Mouse (Mus musculus) CH12.LX (cell line): ENCODE results near the gene Kcnip3. TPM values are rescaled to one million over a fixed set of nuclear protein-coding genes. Genes with fewer than 3 reads are reported as not detected.

ENCODE experiments used
- DNase-seq: peaks from one replicate; pipeline ENCODE4 v3.0.0-alpha.2; 2013; ENCODE audit errors: extremely low read depth
- H3K27ac ChIP-seq: 2 replicates; pipeline ENCODE4 v1.5.1; 2012; ENCODE audit warnings: low read depth, mild to moderate bottlenecking, control low read depth, moderate library complexity; ENCODE audit not compliant: insufficient read depth
- H3K27me3 ChIP-seq: replicated peaks from 2 replicates; pipeline ENCODE3; 2012; ENCODE audit warnings: inconsistent platforms
- H3K36me3 ChIP-seq, 2 experiments: replicated peaks in 1 of 2; 2 replicates each; pipeline versions ENCODE3 to v1.6.1; 2012; ENCODE audit warnings: inconsistent platforms in 1 of 2, low read length in 1 of 2, mild to moderate bottlenecking in 1 of 2, mixed read lengths in 1 of 2, moderate library complexity in 1 of 2; ENCODE audit not compliant: control insufficient read depth in 1 of 2, insufficient read depth in 1 of 2
- H3K4me1 ChIP-seq, 2 experiments: 2 replicates each; pipeline ENCODE4 v1.6.1; 2012; ENCODE audit warnings: inconsistent platforms in 1 of 2, moderate library complexity in 1 of 2; ENCODE audit not compliant: insufficient read depth in 2 of 2, control insufficient read depth in 1 of 2
- H3K4me2 ChIP-seq: 2 replicates; pipeline ENCODE4 v1.6.1; 2012; ENCODE audit warnings: low read depth, mild to moderate bottlenecking, control low read depth; ENCODE audit not compliant: poor library complexity, insufficient read depth, severe bottlenecking
- H3K4me3 ChIP-seq, 3 experiments: fragments of 150-350 bp in 1 of 3; sonication (generic) in 1 of 3; replicated peaks in 1 of 3; 2 replicates each; pipeline versions ENCODE3 to v1.5.1; 2011 to 2012; ENCODE audit warnings: low read depth in 2 of 3, low read length in 2 of 3, mild to moderate bottlenecking in 2 of 3, moderate library complexity in 2 of 3, control low read depth in 1 of 3, improper control_type of control experiment in 1 of 3, inconsistent platforms in 1 of 3, mixed read lengths in 1 of 3; ENCODE audit not compliant: poor library complexity in 1 of 3
- H3K79me2 ChIP-seq: replicated peaks from 2 replicates; pipeline ENCODE4 v1.6.1; 2012; ENCODE audit warnings: mild to moderate bottlenecking, moderate library complexity; ENCODE audit not compliant: control insufficient read depth, poor library complexity, insufficient read depth, severe bottlenecking; ENCODE audit errors: extremely low read depth
- H3K9ac ChIP-seq: 2 replicates; pipeline ENCODE4 v1.6.1; 2012; ENCODE audit warnings: low read depth, mild to moderate bottlenecking, control low read depth, moderate library complexity; ENCODE audit not compliant: insufficient read depth
- H3K9me3 ChIP-seq: replicated peaks from 2 replicates; pipeline ENCODE3; 2012; ENCODE audit warnings: low read length, inconsistent platforms, mixed read lengths
- ETS1 ChIP-seq: conservative IDR thresholded peaks from 2 replicates; pipeline ENCODE4 v1.6.1; 2012; ENCODE audit warnings: low read depth, mild to moderate bottlenecking, inconsistent platforms, low read length, improper control_type of control experiment, moderate library complexity
- JUN ChIP-seq: IDR thresholded peaks from 2 replicates; pipeline ENCODE4 v1.6.1; 2011; ENCODE audit warnings: low read depth, mild to moderate bottlenecking, low read length, improper control_type of control experiment, moderate library complexity; ENCODE audit not compliant: insufficient read depth
- JUND ChIP-seq: conservative IDR thresholded peaks from 2 replicates; pipeline ENCODE4 v1.6.1; 2011; ENCODE audit warnings: low read depth, low read length, improper control_type of control experiment
- MAFK ChIP-seq: IDR thresholded peaks from 2 replicates; pipeline ENCODE4 v1.6.1; 2011; ENCODE audit warnings: low read length, improper control_type of control experiment; ENCODE audit not compliant: insufficient replicate concordance
- MAZ ChIP-seq: IDR thresholded peaks from 2 replicates; pipeline ENCODE4 v1.6.1; 2012; ENCODE audit warnings: low read depth, mild to moderate bottlenecking, inconsistent platforms, low read length, improper control_type of control experiment, moderate library complexity
- MEF2A ChIP-seq: IDR thresholded peaks from 2 replicates; pipeline ENCODE4 v1.6.1; 2014; ENCODE audit warnings: low read depth, mild to moderate bottlenecking, inconsistent platforms, low read length, improper control_type of control experiment, borderline replicate concordance
- MXI1 ChIP-seq: IDR thresholded peaks from 2 replicates; pipeline ENCODE4 v1.6.1; 2011; ENCODE audit warnings: mild to moderate bottlenecking, low read depth, low read length, improper control_type of control experiment
- NELFE ChIP-seq: IDR thresholded peaks from 2 replicates; pipeline ENCODE4 v1.6.1; 2011; ENCODE audit warnings: low read depth, low read length, improper control_type of control experiment
- NRF1 ChIP-seq: IDR thresholded peaks from 2 replicates; pipeline ENCODE4 v1.6.1; 2014; ENCODE audit warnings: low read depth, mild to moderate bottlenecking, inconsistent platforms, low read length, improper control_type of control experiment, moderate library complexity
- POLR2A ChIP-seq: IDR thresholded peaks from 2 replicates; pipeline ENCODE4 v1.6.1; 2011; ENCODE audit warnings: low read depth, mild to moderate bottlenecking, improper control_type of control experiment, low read length
- RAD21 ChIP-seq: IDR thresholded peaks from 2 replicates; pipeline ENCODE4 v1.6.1; 2011; ENCODE audit warnings: low read depth, mild to moderate bottlenecking, low read length, improper control_type of control experiment, moderate library complexity
- RCOR1 ChIP-seq: conservative IDR thresholded peaks from 2 replicates; pipeline ENCODE4 v1.6.1; 2012; ENCODE audit warnings: low read depth, mild to moderate bottlenecking, inconsistent platforms, low read length, improper control_type of control experiment
- SIN3A ChIP-seq: IDR thresholded peaks from 2 replicates; pipeline ENCODE4 v1.6.1; 2012; ENCODE audit warnings: low read length, improper control_type of control experiment, inconsistent platforms
- TCF12 ChIP-seq: IDR thresholded peaks from 2 replicates; pipeline ENCODE4 v1.6.1; 2014; ENCODE audit warnings: low read depth, mild to moderate bottlenecking, inconsistent platforms, low read length, improper control_type of control experiment
- USF1 ChIP-seq: IDR thresholded peaks from 2 replicates; pipeline ENCODE4 v1.6.1; 2014; ENCODE audit warnings: low read depth, mild to moderate bottlenecking, inconsistent platforms, low read length, improper control_type of control experiment
- ZC3H11A ChIP-seq: IDR thresholded peaks from 2 replicates; pipeline ENCODE4 v1.6.1; 2012; ENCODE audit warnings: low read depth, mild to moderate bottlenecking, inconsistent platforms, low read length, improper control_type of control experiment
- ZKSCAN1 ChIP-seq: IDR thresholded peaks from 2 replicates; pipeline ENCODE4 v1.6.1; 2012; ENCODE audit warnings: low read depth, inconsistent platforms, low read length, improper control_type of control experiment, borderline replicate concordance
- ZMIZ1 ChIP-seq: IDR thresholded peaks from 2 replicates; pipeline ENCODE4 v1.6.1; 2012; ENCODE audit warnings: low read depth, mild to moderate bottlenecking, inconsistent platforms, low read length, improper control_type of control experiment
- ZNF384 ChIP-seq: IDR thresholded peaks from 2 replicates; pipeline ENCODE4 v1.6.1; 2012; ENCODE audit warnings: low read depth, low read length, improper control_type of control experiment, inconsistent platforms
- dilution Hi-C: fragments of 300-500 bp; cut with MboI; formaldehyde crosslinking; loops from 2 replicates; pipeline ENCODE4 v1.14.3; 2020; ENCODE audit warnings: low sequenced_read_pairs; ENCODE audit not compliant: extremely low pct_unique_long_range_greater_than_20kb, extremely low pct_ligation_motif_present
- in situ Hi-C: fragments of 300-500 bp; cut with MboI; formaldehyde crosslinking; loops from 3 replicates; pipeline ENCODE4 v1.14.3; 2019; ENCODE audit warnings: low sequenced_read_pairs, low pct_ligation_motif_present, low pct_unique_long_range_greater_than_20kb, mixed read lengths
- polyA plus RNA-seq: library from polyadenylated mRNA; unstranded; fragments of >175 nt; gene quantifications from 2 replicates; pipeline ENCODE4 v1.2.1, GENCODE M21; 2012; ENCODE audit warnings: low read depth; ENCODE audit not compliant: insufficient read length
- total RNA-seq, 2 experiments: library from RNA; depleted of rRNA; stranded (reverse); fragments of 300-350 nt in 1 of 2; fragments of >200 nt in 1 of 2; gene quantifications; 2 replicates each; pipeline ENCODE4 v1.2.3; 2012 to 2014

Gene Kcnip3
- total and polyA plus RNA-seq, 3 experiments = not detected

GRCm38 (mm10) chr2:127453141-127453540 lies 68.8 kb downstream of the Kcnip3 start:
- no peak for DNase-seq
- dilution Hi-C loops = no loop called here
- TF ChIP-seq RAD21 (no peak), TCF12 (no peak), ETS1 (no peak), ZKSCAN1 (no peak), RCOR1 (no peak), MEF2A (no peak)
- Histone ChIP-seq H3K9me3 (no peaks in the 10 kb centered on the region), H3K4me1 (peaks cover 5 to 14% of the 10 kb centered on the region in 2 experiments), H3K27me3 (peaks cover 74% of the 10 kb centered on the region), H3K4me3 (no peak overlapping the region), H3K9ac (no peak overlapping the region), H3K4me2 (no peak overlapping the region), H3K27ac (no peak overlapping the region), H3K36me3 (no peaks in the 10 kb centered on the region), H3K79me2 (no peaks in the 10 kb centered on the region)
- in situ Hi-C loops = no loop called here

DNA sequence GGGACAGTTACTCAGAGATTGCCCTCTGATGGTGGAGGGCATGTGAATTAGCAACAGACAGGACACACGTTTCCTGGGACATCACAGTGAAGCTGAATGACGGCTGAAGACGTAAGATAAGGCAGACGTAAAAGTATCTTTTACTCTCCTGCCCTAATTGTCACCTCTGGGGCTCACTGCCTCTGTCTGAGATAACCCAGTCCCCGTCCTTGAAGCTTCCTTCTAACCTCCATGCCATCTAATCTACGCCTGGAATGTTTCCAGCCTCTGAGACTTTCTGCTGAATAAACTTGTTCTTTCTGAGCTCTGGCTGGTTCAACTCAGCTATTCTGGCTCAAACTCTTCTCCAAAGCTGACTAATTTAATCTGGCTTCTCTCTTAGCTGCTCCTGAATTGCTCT lies 70.1 kb downstream of the Kcnip3 start:
- Histone ChIP-seq H3K79me2 (no peaks in the 10 kb centered on the region), H3K4me3 (no peak overlapping the region), H3K4me1 (peaks cover 5 to 14% of the 10 kb centered on the region in 2 experiments), H3K4me2 (no peak overlapping the region), H3K9me3 (no peaks in the 10 kb centered on the region), H3K9ac (no peak overlapping the region), H3K36me3 (no peaks in the 10 kb centered on the region), H3K27ac (no peak overlapping the region), H3K27me3 (peaks cover 65% of the 10 kb centered on the region)
- in situ Hi-C loops = no loop called here
- DNase-seq = no peak
- TF ChIP-seq MXI1 = no peak
- TF ChIP-seq, all 38 proteins: peak for 0
- dilution Hi-C loops = no loop called here

DNA sequence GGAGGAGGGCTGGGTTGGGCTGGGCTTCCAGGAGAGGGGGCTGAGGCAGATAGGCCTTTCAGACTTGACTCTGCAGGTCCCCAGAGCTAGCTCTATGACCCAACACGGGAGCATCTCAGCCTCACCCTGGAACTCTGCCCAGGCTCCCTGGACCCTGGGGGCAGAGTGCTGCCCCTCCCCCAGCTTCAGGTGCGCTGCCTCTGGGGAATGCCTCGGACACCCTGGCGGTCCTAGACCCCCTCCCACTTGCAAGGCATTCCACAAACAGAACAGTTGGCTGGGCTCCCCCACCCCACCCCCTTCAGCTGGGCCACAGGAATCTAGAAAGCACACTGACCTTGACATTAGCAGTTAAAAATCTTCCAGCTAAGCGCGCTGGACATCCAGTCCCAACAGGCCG lies 72.2 kb downstream of the Kcnip3 start:
- Histone ChIP-seq H3K9ac (no peak overlapping the region), H3K9me3 (no peaks in the 10 kb centered on the region), H3K79me2 (no peaks in the 10 kb centered on the region), H3K4me1 (peaks cover 9 to 21% of the 10 kb centered on the region in 2 experiments), H3K4me3 (no peak overlapping the region), H3K4me2 (no peak overlapping the region), H3K36me3 (no peaks in the 10 kb centered on the region), H3K27me3 (peaks cover 49% of the 10 kb centered on the region), H3K27ac (no peak overlapping the region)
- in situ Hi-C loops = no loop called here
- DNase-seq = no peak
- dilution Hi-C loops = no loop called here
- no peak for TF ChIP-seq ETS1
- TF ChIP-seq NRF1 = no peak
- no peak for TF ChIP-seq NELFE
- TF ChIP-seq ZC3H11A = no peak
- no peak for TF ChIP-seq ZMIZ1
- no peak for TF ChIP-seq MXI1
- TF ChIP-seq POLR2A = no peak
- TF ChIP-seq JUN = no peak
- no peak for TF ChIP-seq ZKSCAN1
- TF ChIP-seq SIN3A = no peak
- TF ChIP-seq MAFK = no peak
- no peak for TF ChIP-seq TCF12
- TF ChIP-seq USF1 = no peak
- no peak for TF ChIP-seq RCOR1
- no peak for TF ChIP-seq ZNF384
- no peak for TF ChIP-seq MEF2A
- no peak for TF ChIP-seq JUND
- no peak for TF ChIP-seq MAZ
- TF ChIP-seq, all 38 proteins: peak for 0
